Mouse (Mus musculus) left cerebral cortex, adult 2 months (tissue): Measurements from ENCODE around the gene Slc9a8. TPM values are rescaled to one million over a fixed set of nuclear protein-coding genes. Genes with fewer than 3 reads are reported as not detected.

Experiments used
- DNase-seq, 2 experiments: peaks; one replicate each; pipeline ENCODE4 v3.0.0; 2021 to 2022; ENCODE audit warnings: low spot score in 2 of 2, mixed read lengths in 1 of 2; ENCODE audit errors: extremely low spot score in 1 of 2
- H3K27ac ChIP-seq: fragments of 200-600 bp; 2 replicates; pipeline ENCODE4 v1.8.1; 2022
- H3K4me3 ChIP-seq: fragments of 200-600 bp; 2 replicates; pipeline ENCODE4 v1.8.1; 2022
- CTCF ChIP-seq: fragments of 200-600 bp; IDR thresholded peaks from 2 replicates; pipeline ENCODE4 v1.8.1; 2022; ENCODE audit warnings: antibody characterized with exemption, mild to moderate bottlenecking, moderate library complexity
- intact Hi-C: fragments of 180-260 bp; cut with DNase I; formaldehyde crosslinking; loops from one replicate; pipeline ENCODE4 v1.15.1; 2025
- total RNA-seq, 2 experiments: library from RNA; stranded (reverse); gene quantifications; 2 replicates each; pipeline ENCODE4 v1.2.3; 2021

Slc9a8 gene
- total RNA-seq, 2 experiments from 2014 or later, result 31.1 to 34.4 TPM

DNA sequence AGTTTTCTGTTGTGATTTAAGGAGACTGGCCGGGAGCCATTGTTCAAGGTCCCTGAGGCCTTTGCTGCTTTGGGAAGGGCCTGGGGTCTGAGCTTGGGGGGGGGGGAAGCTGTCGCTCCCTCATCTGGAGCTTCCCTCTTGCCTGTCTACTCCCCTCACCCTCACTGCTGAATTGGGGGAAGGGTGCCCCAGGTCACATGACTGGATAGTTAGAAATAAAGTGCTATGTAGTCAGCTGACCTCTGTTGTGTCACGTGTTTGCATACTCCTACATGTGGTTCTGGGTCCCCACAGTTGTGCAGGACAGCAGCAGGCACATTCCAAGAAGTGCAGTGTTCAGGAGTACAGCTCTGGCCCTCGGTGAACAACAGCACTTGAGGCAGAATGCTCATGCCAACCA lies 55.2 kb downstream of the Slc9a8 start:
- H3K27ac ChIP-seq, result peak overlapping the region; percentile 72
- no peak for TF ChIP-seq CTCF
- DNase-seq, result no peak
- H3K4me3 ChIP-seq, result no peak overlapping the region
- intact Hi-C loops, result no loop called here

GRCm38 (mm10) chr2:167478128-167478527 lies 56.6 kb downstream of the Slc9a8 start:
- TF ChIP-seq CTCF, result no peak
- peak overlapping the region; percentile 64; the same call in 1 of the 2 replicates for H3K27ac ChIP-seq
- DNase-seq, result no peak
- H3K4me3 ChIP-seq, result no peak overlapping the region
- intact Hi-C loops, result no loop called here

DNA sequence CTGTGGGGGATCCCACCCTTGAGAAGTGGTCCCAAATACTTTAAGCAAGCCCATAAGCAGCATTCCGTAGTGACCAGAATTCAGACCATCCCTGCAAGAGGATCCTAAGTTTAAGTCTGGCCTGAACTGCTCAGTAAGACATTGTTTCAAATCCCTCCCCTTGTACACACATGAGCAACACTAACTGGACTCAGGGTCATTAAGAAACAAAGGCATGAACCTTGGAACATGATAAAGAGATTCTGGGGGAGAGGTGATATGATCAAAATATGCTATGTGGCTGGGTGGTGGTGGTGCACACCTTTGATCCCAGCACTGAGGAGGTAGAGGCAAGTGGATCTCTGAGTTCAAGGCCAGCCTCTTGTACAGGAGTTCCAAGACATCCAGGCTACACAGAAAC lies 58.0 kb downstream of the Slc9a8 start:
- intact Hi-C loops, result no loop called here
- DNase-seq, result no peak
- no peak for TF ChIP-seq CTCF
- H3K27ac ChIP-seq, result no peak overlapping the region; the same call in 1 of the 2 replicates
- no peak overlapping the region for H3K4me3 ChIP-seq

- intact Hi-C loops, result no loop called here
- no peak for DNase-seq
- TF ChIP-seq CTCF, result no peak
- Histone ChIP-seq H3K27ac (no peak overlapping the region), H3K4me3 (no peak overlapping the region)
Observed at GRCm38 (mm10) chr2:167482681-167483080, 61.2 kb downstream of the Slc9a8 start.

DNA sequence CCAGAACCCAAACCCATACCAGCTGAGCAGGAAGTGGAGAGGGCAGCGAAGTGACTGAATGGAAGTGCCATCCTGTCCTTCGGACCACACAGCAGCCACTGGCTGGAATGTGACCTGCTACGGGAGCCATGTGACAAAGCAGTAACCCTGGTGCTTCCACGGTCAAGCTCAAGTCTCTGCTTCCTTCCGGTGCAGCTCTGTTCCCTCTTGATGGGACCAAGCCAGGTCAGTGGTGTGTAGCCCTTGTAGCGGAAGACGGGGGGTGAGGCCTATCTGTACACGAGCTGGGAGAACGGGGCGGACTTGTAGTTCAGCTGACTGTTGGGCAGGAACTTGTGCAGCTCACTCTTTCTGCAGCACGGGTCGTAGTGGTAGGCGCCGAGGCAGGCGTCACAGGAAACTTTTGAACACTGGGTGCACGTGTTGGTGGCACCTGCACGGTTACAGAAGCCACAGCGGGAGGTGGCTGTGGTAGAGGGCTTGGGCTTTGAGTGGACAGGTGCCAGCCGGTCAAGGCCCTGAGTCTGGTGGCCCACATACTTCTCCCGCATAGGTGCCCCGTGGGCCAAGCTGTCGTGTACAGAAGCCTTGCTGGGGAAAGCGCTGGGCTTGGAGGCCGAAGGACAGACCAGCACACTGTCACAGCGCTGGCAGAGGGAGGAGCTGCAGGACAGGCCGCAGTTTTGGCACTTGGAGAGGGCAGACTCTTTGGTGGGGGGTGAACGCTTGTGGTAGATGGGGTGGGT lies 61.7 kb downstream of the Slc9a8 start:
- no peak overlapping the region for H3K4me3 ChIP-seq
- intact Hi-C loops, result no loop called here
- no peak for DNase-seq
- H3K27ac ChIP-seq, result no peak overlapping the region
- TF ChIP-seq CTCF, result no peak

DNA sequence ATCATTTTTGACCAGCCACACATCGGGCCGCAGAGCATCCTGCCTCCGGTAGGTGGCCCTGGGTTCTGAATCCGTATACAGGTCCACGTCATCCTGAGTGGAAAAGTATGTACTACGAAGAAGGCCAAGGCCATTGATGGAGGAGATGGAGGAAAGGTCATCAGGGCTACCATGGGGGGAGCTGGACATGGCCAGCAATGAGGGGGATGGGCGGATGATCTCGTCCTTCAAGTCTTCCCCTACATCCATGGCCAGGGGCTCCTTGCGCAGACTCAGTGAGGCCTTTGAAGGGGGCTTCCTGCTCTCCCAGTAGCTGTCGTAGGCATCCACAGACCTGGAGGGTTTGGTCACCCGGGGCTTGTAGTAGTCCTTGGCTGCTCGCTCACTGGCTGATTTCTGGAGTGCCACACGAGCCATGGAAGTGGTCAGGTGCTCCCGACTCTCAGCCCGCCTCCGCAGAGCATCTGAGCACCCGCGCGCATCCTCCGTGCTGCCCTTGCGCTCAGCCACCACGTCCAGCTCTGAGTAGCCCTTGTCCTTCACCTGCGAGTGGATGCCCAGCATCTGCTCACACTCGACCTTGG lies 62.4 kb downstream of the Slc9a8 start:
- H3K4me3 ChIP-seq, result no peak overlapping the region
- no peak for DNase-seq
- no peak for TF ChIP-seq CTCF
- no peak overlapping the region for H3K27ac ChIP-seq
- intact Hi-C loops, result no loop called here

DNA sequence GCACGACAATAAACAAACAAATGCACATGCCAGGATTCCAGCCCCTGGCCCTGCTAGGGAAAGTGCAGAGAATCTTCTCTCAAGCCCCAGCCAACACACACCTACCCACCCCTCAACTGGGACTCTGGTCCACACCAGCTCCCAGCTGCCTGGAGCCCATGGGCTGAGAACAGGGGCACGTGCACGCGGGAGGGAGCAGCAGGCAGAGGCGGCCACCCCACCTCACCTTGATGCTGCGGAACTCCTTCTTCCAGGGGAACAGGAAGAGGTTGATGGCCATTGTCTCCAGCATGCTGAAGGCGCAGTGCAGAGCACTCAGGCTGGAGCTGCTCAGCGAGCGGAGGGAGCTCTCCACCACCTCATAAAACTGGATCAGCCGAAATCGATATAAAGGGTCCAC lies 63.4 kb downstream of the Slc9a8 start:
- no peak for TF ChIP-seq CTCF
- no peak for DNase-seq
- H3K27ac ChIP-seq, result 0 out of 2 replicates have a peak overlapping the region, but pooled peaks have one; percentile 38
- H3K4me3 ChIP-seq, result no peak overlapping the region
- intact Hi-C loops, result no loop called here

DNA sequence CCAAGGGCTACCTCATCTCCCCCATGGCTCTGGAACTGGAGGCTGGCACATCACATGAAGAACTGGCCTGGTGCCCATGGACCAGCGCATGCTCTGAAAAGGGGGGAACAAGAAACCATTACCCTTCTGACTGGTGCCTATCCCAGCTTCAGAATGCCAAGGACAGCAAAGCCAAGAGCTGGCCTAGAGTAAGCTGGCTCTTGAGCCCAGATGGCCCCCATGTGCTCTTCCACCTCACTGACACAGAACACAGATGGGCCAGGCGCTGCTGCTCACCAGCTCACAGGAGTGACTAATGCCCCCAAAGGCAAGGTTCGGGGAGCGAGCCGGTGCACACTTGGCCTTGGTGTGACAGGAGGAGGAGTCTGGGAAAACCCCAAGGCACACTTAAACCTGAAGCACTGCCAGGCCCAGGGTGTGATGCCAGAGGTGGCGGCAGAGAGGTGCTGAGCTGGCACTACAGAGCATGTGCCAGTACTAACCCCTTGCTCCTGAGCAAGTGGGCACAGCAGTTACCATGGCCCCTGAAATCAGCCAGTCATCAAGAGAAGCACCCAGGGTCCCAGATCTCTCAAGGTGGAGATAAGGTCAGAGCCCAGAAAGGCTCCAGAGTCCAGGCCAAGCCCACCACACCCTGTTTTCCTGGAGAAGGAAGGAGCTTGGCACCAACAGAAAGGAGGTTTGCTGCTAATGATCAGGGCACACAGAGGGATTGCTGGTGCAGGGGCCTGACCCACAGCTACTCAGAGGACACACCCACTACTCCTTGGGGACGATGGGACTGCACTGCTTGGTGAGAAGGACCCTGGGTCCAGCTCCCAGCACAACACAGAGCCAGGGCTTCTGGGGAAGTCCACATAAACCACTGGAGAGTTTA lies 64.2 kb downstream of the Slc9a8 start:
- no peak for DNase-seq
- Histone ChIP-seq H3K4me3 (no peak overlapping the region), H3K27ac (peak overlapping the region; percentile 52)
- intact Hi-C loops, result no loop called here
- no peak for TF ChIP-seq CTCF

GRCm38 (mm10) chr2:167486573-167486972 lies 65.1 kb downstream of the Slc9a8 start:
- intact Hi-C loops, result no loop called here
- Histone ChIP-seq H3K27ac (no peak overlapping the region; the same call in 1 of the 2 replicates), H3K4me3 (no peak overlapping the region)
- DNase-seq, result no peak
- no peak for TF ChIP-seq CTCF

DNA sequence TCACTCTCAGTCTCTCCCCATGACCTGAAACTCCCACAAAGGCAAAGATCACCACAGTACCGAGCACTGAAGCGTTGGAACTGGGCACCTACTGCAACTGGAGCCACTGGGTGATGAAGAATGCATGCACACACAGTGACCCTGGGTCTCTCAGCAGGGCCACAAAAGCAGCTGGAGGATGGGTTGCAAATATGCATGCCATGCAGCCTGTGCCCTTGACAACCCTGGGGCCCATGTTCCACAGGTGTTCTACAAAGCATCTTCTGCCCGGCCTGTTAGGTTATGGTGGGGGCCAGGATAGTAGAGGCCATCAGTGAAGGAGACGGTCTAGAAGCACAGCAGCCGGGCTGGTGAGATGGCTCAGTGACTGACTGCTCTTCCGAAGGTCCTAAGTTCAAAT lies 66.0 kb downstream of the Slc9a8 start:
- no peak for TF ChIP-seq CTCF
- intact Hi-C loops, result no loop called here
- H3K27ac ChIP-seq, result no peak overlapping the region
- H3K4me3 ChIP-seq, result no peak overlapping the region
- DNase-seq, result no peak

GRCm38 (mm10) chr2:167487994-167488393 lies 66.5 kb downstream of the Slc9a8 start:
- intact Hi-C loops, result no loop called here
- no peak for TF ChIP-seq CTCF
- no peak overlapping the region for H3K4me3 ChIP-seq
- DNase-seq, result no peak
- peak overlapping the region; percentile 12; the same call in 1 of the 2 replicates for H3K27ac ChIP-seq
